Mouse (Mus musculus): ENCODE results near the gene Kcna4.

Kcna4 gene

DNA sequence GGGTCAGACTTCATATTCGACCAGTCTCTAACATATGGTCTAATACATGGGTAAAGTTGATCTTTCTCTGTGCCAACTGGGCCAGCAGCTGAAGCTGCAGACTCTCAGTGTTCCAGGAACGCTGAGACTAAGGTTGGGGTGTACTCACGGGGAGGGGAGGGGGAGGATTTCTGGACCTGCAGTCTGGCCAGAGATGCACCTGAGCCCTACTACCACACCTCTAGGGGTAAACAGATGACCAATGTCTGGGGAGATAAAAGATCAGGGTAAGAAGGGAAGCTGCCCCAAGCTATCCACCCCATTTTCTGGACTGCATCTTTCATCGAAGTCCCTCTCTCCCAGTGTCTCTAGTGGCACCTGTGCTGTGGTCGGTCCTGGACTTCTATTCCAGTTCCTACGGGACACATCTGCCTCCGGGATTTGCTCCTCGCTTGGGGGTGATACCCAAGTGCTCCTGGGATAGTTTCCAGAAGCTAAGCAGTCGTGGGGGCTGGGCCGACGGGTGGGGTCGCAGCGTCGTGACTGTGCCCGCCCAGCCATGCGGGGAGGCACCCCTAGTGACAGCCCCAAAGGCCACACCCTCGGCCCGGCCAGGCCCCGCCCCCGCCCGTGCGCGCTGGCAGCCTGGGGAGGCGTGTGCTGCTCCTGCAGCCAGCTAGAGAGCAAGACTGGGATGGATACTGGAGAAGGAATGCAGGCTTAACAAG is at the start of gene Kcna4:
Gene Kcna4 (plus strand): TSS at position 650 of the 707 bp plus-strand sequence.
- DNase-seq: no peak

DNA sequence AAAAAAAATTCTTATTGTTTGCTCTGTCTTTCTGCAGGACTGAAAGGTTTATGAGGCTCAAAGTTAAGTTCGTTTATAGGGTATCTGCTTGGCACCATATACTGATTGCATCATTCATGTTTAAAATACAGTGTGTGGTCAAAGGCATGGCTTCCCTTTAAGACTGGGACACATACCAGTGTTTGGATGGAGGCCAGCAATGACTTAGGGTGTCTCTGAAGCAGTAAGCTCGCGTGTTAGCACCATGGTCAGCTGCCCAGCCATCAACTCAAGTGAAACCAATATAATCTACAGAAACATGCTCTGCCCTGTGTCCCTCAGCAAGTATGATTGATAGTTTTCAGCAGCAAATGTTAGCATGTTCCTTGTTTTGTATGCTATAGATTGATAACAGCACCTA is 32.3 kb upstream of the Kcna4 start:
- no peak for DNase-seq

DNA sequence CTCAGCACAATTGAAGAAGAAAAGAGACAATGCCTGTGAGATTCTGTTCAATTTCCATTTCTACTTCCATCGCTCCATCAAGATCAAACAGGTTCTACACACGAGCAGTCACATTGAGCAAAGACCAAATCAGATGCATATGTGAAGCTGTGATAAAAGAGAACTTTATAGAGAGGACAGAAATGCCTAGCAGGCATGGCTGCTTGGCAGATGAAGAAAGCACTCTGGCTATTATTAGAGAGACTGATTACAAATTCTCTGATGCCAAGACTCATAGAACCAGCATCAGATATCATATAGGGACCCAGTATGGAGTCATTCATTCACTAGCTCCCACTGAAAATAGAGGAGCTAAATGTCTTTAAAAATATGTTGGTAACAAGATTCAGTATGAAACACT is 24.2 kb upstream of the Kcna4 start:
- no peak for DNase-seq

DNA sequence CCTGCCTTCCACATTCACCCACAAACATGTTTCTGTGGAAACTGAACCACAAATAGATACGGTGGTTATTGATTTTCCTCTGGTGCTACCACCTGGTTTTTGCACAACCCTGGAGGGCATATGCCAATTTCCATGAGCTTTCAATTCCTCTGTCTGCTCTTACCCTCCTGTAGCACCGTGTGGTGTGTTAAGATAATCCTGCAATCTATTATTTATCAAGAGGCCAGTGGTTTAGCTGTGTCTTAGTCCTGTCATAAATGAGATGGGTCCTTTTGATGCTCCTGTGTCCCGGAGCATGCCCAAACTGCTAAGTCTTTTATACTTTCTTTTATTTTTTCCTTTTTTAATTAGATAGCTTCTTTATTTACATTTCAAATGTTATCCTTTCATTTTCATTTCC is 20.4 kb upstream of the Kcna4 start:
- no peak for DNase-seq

DNA sequence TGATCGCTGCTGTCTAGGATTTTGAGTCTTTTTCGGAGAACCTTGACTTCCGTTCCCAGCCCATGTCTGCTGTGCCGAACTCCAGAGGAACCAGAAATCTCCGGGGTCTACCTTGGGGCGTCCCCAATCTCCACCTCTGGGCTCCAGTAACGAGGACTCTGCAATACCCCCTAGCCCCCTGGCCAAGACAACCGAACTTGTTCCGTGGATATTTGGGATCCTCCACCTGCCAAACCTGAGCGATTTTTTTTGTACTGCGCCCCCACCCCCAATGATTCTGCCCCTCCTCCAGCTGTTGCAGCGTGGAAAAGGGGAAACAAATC is 219 bp downstream of the Kcna4 start:
- DNase-seq: no peak

DNA sequence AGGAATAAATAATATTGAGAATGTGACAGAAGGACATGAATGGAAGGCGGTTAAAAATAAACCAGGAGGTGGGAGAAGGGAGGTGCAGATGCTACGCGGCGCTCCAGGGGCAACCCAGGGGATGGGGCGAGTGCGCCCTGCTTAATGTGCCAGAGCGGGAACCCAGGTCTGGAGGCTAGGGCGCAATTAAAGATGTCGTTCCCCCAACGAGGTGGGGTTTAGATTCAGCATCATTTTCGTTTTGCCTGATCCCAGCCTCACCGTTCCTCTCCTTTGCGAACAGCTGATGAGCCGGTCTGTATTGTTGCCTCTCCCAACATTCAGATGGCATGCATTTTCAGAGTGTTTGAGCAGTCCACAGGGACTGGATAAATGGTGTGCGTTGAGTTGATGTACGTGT is 703 bp downstream of the Kcna4 start:
- no peak for DNase-seq

DNA sequence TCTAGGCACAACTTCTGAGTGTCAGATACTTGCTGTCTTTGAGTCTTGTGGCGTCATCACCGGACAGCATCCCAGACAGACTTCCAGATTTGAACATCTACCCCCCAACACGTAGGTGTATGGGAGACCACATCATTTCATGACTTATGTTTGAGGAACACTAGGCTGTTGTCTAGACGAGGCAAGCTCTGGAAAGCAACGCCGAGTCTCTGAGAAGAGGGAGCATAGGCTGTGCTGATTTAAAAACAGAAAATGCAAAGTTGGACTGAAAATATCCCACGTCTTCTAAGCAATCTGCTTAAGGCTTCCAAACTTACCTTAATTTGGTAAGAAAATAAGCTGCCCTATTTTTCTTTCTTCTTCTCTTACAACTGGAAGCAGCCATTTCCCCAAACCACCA is 4.1 kb downstream of the Kcna4 start:
- no peak for DNase-seq

DNA sequence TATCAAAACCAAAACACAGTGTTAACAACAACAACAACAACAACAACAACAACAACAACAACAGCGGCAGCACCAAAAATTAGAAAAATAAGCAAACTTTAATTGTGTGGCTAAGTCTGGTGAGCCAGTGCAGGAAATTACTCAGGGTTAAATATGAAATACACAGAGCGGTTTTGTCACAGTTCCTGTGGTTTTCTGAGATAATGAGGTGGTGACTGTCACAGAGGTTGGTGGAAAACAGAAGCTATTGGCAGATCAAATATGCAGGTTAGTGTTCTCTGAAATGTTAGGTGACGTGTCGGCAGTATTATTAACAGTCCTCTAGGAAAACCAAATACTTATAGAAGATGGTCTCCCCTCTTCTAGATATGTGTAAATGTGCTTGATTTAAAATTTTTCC is 11.4 kb downstream of the Kcna4 start:
- DNase-seq: no peak

DNA sequence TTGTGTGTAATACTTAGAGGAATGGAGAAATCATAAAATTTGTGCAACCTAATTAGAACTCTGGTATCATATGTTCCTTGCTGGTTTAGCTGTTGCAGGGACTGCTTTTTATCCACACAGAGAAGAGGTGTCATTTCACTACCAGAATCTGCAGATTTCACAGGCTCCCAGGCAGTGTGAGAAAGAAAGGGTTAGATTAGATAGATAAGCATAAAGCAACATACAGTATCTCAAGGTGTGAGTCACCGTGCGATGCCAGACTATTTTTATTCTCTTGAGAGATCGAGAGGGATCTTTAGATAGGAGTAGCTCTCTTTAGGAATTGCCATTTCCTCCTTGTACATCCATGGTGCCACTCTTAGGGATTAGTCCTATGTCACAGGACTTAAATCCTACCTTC is 14.3 kb downstream of the Kcna4 start:
- DNase-seq: no peak

DNA sequence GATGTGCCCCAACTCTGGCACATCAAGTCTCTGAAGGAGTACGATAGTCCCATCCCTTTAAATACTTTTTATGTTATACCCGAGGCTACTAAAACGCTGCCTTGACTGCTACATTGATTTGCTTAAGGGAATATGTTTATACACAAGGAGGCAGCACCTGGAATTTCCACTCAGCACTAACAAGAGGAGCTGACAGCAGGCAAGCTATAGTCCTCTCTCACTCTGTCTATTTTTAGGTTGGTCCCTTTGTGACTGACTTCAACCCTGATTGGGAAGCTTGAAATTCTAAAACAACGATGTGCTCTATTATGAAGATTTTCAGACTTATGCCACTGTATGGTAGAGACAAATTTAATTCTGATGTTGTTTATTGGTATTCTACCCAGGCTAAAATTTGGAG is 15.6 kb downstream of the Kcna4 start:
- DNase-seq: no peak

DNA sequence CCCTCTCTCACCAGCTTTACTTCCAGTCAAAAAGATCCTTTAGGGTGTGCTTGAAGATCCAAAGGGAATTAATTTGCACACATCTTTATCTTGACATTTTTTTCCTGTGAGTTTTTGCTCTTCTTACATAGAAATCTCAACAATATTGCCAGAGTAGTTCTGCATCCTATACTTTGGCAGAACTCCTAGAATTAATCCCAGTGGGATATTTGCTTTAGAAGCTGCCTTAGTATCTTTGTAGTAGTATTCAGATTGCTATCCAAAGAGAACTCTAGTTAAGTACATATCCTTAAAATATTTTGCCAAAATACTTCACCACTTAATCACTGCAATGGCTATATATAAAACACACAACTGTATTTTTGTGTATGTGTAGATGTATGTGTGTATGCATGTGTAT is 28.2 kb downstream of the Kcna4 start:
- no peak for DNase-seq

DNA sequence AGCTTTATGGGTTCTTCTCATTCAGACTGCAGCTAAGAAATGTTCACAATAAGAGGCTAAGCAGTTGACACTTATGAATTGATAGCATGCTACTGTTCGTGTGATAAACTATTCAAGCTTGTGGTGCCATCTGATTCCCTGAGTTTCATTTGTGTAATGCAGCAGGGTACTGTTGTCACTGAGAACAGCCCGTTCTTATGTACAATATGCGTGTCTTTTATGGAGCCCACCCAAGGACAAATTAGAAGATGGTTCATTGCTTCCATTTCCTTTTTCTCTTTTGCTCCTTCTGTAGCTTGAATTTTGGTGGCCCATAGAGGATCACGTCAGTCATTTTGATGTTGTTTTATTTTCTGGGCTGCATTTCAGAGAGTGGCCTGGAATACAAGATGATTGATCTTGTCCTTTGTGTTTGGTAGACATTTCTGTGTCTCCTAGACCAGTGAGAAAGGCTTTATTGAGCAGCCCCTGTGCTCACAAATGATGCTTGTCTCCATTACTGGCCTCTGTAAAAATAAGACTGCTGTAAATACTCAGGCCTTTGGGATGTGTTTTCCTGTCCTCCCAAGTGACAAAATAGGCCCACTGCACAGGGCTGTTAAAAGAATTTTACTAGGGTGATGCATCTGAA is 31.3 kb downstream of the Kcna4 start:
- no peak for DNase-seq

DNA sequence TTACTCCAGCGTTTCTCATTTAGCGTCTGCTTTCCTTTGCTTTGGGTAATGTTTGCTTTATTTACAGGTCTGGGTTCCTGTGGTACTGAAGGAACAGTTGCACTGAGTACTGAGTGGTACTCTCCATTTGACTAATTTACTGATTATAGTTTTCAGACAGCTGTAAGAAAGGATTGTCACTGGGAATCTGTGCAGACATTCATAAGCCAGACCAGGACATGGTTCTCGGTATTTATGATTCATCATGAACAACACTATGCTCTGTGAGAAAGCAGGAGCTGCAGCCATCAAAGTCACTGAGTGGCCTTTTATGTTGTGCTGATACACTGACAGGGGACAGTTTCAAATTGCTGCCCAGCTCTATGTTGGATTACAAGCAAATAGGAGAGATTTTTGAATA is 33.7 kb downstream of the Kcna4 start:
- no peak for DNase-seq

DNA sequence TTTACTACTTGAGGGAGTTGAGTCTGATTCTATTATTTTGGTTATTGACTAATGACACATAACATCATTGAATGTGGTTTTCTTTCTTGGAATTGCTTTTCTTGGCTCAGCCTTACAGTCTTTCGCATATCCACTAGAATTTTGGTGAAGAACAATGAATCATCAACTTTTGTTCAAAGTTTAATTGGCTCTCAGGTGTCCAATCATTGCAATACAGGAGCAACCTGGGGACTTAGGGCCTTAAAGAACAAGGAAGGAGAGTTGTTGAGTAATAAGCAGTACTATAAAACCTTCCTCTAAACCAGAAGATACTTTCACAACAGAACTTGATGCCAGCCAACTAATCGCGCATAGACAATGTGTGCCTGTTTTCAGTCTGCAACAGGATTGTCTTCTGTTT is 36.8 kb downstream of the Kcna4 start:
- DNase-seq: no peak

DNA sequence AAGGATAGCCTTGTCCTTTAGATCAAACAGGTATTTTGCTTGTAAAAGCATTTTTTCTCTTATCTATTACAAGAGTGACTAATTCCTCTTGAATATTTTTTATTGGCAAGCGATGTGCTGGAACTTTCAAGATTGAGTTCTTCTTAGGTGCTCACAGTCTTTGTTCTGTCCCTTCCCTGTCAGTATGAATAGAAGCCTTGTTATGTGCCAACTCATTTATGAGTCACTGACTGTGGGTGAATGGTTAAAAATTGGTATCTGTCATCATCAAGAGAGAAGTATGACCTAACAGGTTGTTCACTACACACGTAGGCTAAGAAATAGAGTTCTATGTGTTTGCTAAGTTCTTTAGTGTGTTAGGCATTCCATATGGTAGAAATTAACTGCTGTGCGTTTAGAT is 50.9 kb downstream of the Kcna4 start:
- no peak for DNase-seq

DNA sequence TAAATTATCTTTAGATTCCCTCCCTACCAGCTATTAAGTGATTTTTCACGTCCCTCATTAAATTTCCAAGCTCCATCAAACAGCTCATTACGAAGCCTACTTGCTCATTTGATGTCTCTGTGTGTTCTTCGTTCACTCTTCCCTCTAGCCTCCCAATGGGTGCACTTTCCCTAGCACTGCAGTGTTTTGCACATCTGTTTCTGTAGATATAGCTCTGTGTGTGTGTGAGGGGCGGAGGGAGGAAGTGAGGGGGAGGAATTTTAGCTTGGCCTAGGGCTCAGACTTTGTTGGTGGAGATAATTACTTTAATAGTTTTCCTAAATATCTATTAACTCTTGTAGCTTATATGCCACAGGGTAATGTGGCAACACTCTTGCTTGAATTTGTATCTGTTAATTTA is 54.4 kb downstream of the Kcna4 start:
- DNase-seq: no peak

DNA sequence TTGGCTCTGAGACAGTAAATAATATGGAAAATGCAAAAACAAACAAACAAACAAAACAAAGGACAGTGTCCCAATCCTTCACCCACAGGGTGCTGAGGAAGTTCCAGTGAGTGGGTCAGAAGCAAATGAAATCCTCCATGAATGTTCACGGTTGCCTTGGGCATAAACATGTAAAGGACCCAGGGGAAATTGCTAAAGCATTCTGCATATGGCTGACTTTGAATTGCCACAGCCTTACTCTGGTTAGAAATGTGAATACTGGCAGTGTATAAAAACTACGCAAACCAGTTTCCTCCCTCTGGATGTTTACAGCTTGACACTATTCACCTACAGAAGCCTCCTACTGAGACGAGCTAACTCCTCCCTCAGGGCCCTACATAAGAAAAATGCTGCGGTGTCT is 54.9 kb downstream of the Kcna4 start:
- no peak for DNase-seq
